Mouse (Mus musculus): ENCODE results near the gene Corin. TPM values are rescaled to one million over a fixed set of nuclear protein-coding genes. Genes with fewer than 3 reads are reported as not detected.

The Corin gene
- polyA plus RNA-seq, 1 experiment: not detected

- Histone ChIP-seq H3K79me2 (ENCODE audit: control insufficient read depth, insufficient read depth) (no peaks in the 10 kb centered on the region), H3K27me3 (ENCODE audit: control insufficient read depth, insufficient read depth, insufficient read length) (no peaks in the 10 kb centered on the region), H3K4me3 (no peak overlapping the region), H3ac (ENCODE audit: control insufficient read depth, insufficient read length) (no peak overlapping the region), H3K36me3 (ENCODE audit: control insufficient read depth, insufficient read depth) (no peaks in the 10 kb centered on the region), H3K4me2 (ENCODE audit: low read depth) (no peak overlapping the region)
- no peak for TF ChIP-seq POLR2A (IDR thresholded peaks at IDR 0.05; ENCODE audit: insufficient read length, low read depth)
Measured at GRCm38 (mm10) chr5:72401778-72402177, 102.5 kb downstream of the Corin start.

GRCm38 (mm10) chr5:72401251-72401650 is 103.0 kb downstream of the Corin start:
- H3K27me3 ChIP-seq (ENCODE audit: control insufficient read depth, insufficient read depth, insufficient read length): no peaks in the 10 kb centered on the region
- no peak overlapping the region for H3ac ChIP-seq (ENCODE audit: control insufficient read depth, insufficient read length)
- no peaks in the 10 kb centered on the region for H3K36me3 ChIP-seq (ENCODE audit: control insufficient read depth, insufficient read depth)
- H3K4me3 ChIP-seq: no peak overlapping the region
- no peaks in the 10 kb centered on the region for H3K79me2 ChIP-seq (ENCODE audit: control insufficient read depth, insufficient read depth)
- no peak overlapping the region for H3K4me2 ChIP-seq (ENCODE audit: low read depth)
- no peak for TF ChIP-seq MYOD1 (IDR thresholded peaks at IDR 0.05; ENCODE audit: control insufficient read depth in 1 of 3, insufficient read length in 2 of 3, low read depth in 2 of 3)
- no peak for TF ChIP-seq MYOG (IDR thresholded peaks at IDR 0.05; ENCODE audit: control insufficient read depth in 1 of 3, insufficient read depth in 1 of 3, insufficient read length in 2 of 3, low read depth in 2 of 3)
- TF ChIP-seq POLR2AphosphoS2 (IDR thresholded peaks at IDR 0.05; ENCODE audit: insufficient read length, low read depth): no peak
- no peak for TF ChIP-seq TCF3 (IDR thresholded peaks at IDR 0.05; ENCODE audit: insufficient read length, low read depth)
- TF ChIP-seq E2F4 (IDR thresholded peaks at IDR 0.05; ENCODE audit: insufficient read depth): no peak
- TF ChIP-seq CEBPB (IDR thresholded peaks at IDR 0.05; ENCODE audit: insufficient read depth, poor library complexity, severe bottlenecking): no peak
- TF ChIP-seq REST (IDR thresholded peaks at IDR 0.05; ENCODE audit: insufficient read depth, insufficient read length): no peak
- no peak for TF ChIP-seq POLR2A (IDR thresholded peaks at IDR 0.05; ENCODE audit: insufficient read length, low read depth)

GRCm38 (mm10) chr5:72382148-72382547 is 122.1 kb downstream of the Corin start:
- Histone ChIP-seq H3K4me2 (ENCODE audit: low read depth) (no peak overlapping the region), H3K27me3 (ENCODE audit: control insufficient read depth, insufficient read depth, insufficient read length) (no peaks in the 10 kb centered on the region), H3K4me3 (no peak overlapping the region), H3ac (ENCODE audit: control insufficient read depth, insufficient read length) (no peak overlapping the region), H3K79me2 (ENCODE audit: control insufficient read depth, insufficient read depth) (no peaks in the 10 kb centered on the region), H3K36me3 (ENCODE audit: control insufficient read depth, insufficient read depth) (no peaks in the 10 kb centered on the region)
- TF ChIP-seq SRF (IDR thresholded peaks at IDR 0.05; ENCODE audit: control insufficient read depth, insufficient read length, low read depth) (no peak), CEBPB (IDR thresholded peaks at IDR 0.05; ENCODE audit: insufficient read depth, poor library complexity, severe bottlenecking) (no peak), POLR2AphosphoS2 (IDR thresholded peaks at IDR 0.05; ENCODE audit: insufficient read length, low read depth) (no peak), MAX (IDR thresholded peaks at IDR 0.05; ENCODE audit: low read depth) (no peak), TCF3 (IDR thresholded peaks at IDR 0.05; ENCODE audit: insufficient read length, low read depth) (no peak), USF1 (IDR thresholded peaks at IDR 0.05; ENCODE audit: low read depth) (no peak), MYOD1 (IDR thresholded peaks at IDR 0.05; ENCODE audit: control insufficient read depth in 1 of 3, insufficient read length in 2 of 3, low read depth in 2 of 3) (no peak), E2F4 (IDR thresholded peaks at IDR 0.05; ENCODE audit: insufficient read depth) (no peak), POLR2A (IDR thresholded peaks at IDR 0.05; ENCODE audit: insufficient read length, low read depth) (no peak), MYOG (IDR thresholded peaks at IDR 0.05; ENCODE audit: control insufficient read depth in 1 of 3, insufficient read depth in 1 of 3, insufficient read length in 2 of 3, low read depth in 2 of 3) (no peak), REST (IDR thresholded peaks at IDR 0.05; ENCODE audit: insufficient read depth, insufficient read length) (no peak), TCF12 (IDR thresholded peaks at IDR 0.05; ENCODE audit: insufficient read depth, poor library complexity, severe bottlenecking) (no peak)

- H3K36me3 ChIP-seq (ENCODE audit: control insufficient read depth, insufficient read depth): no peaks in the 10 kb centered on the region
- H3K79me2 ChIP-seq (ENCODE audit: control insufficient read depth, insufficient read depth): no peaks in the 10 kb centered on the region
- H3K27me3 ChIP-seq (ENCODE audit: control insufficient read depth, insufficient read depth, insufficient read length): peaks cover 5% of the 10 kb centered on the region
- H3K4me3 ChIP-seq: no peak overlapping the region
- H3K4me2 ChIP-seq (ENCODE audit: low read depth): no peak overlapping the region
- no peak overlapping the region for H3ac ChIP-seq (ENCODE audit: control insufficient read depth, insufficient read length)
- TF ChIP-seq POLR2A (IDR thresholded peaks at IDR 0.05; ENCODE audit: insufficient read length, low read depth) (no peak), MYOG (IDR thresholded peaks at IDR 0.05; ENCODE audit: control insufficient read depth in 1 of 3, insufficient read depth in 1 of 3, insufficient read length in 2 of 3, low read depth in 2 of 3) (no peak), REST (IDR thresholded peaks at IDR 0.05; ENCODE audit: insufficient read depth, insufficient read length) (no peak)
Measured at GRCm38 (mm10) chr5:72380616-72381015, 123.7 kb downstream of the Corin start.

- Histone ChIP-seq H3K4me3 (no peak overlapping the region), H3K4me2 (ENCODE audit: low read depth) (no peak overlapping the region), H3K36me3 (ENCODE audit: control insufficient read depth, insufficient read depth) (no peaks in the 10 kb centered on the region), H3K27me3 (ENCODE audit: control insufficient read depth, insufficient read depth, insufficient read length) (peaks cover 6% of the 10 kb centered on the region), H3ac (ENCODE audit: control insufficient read depth, insufficient read length) (no peak overlapping the region), H3K79me2 (ENCODE audit: control insufficient read depth, insufficient read depth) (no peaks in the 10 kb centered on the region)
- no peak for TF ChIP-seq MYOG (IDR thresholded peaks at IDR 0.05; ENCODE audit: control insufficient read depth in 1 of 3, insufficient read depth in 1 of 3, insufficient read length in 2 of 3, low read depth in 2 of 3)
- TF ChIP-seq CEBPB (IDR thresholded peaks at IDR 0.05; ENCODE audit: insufficient read depth, poor library complexity, severe bottlenecking): no peak
- TF ChIP-seq TCF3 (IDR thresholded peaks at IDR 0.05; ENCODE audit: insufficient read length, low read depth): no peak
- TF ChIP-seq TCF12 (IDR thresholded peaks at IDR 0.05; ENCODE audit: insufficient read depth, poor library complexity, severe bottlenecking): no peak
- TF ChIP-seq E2F4 (IDR thresholded peaks at IDR 0.05; ENCODE audit: insufficient read depth): no peak
- no peak for TF ChIP-seq POLR2A (IDR thresholded peaks at IDR 0.05; ENCODE audit: insufficient read length, low read depth)
- TF ChIP-seq MAX (IDR thresholded peaks at IDR 0.05; ENCODE audit: low read depth): no peak
- TF ChIP-seq SRF (IDR thresholded peaks at IDR 0.05; ENCODE audit: control insufficient read depth, insufficient read length, low read depth): no peak
- no peak for TF ChIP-seq POLR2AphosphoS2 (IDR thresholded peaks at IDR 0.05; ENCODE audit: insufficient read length, low read depth)
- no peak for TF ChIP-seq MYOD1 (IDR thresholded peaks at IDR 0.05; ENCODE audit: control insufficient read depth in 1 of 3, insufficient read length in 2 of 3, low read depth in 2 of 3)
- no peak for TF ChIP-seq USF1 (IDR thresholded peaks at IDR 0.05; ENCODE audit: low read depth)
- no peak for TF ChIP-seq REST (IDR thresholded peaks at IDR 0.05; ENCODE audit: insufficient read depth, insufficient read length)
Measured at GRCm38 (mm10) chr5:72368004-72368403, 136.3 kb downstream of the Corin start.
